Mouse (Mus musculus): ENCODE data around the gene Tspan31. TPM values are rescaled to one million over a fixed set of nuclear protein-coding genes. Genes with fewer than 3 reads are reported as not detected.

Tspan31 gene
- total RNA-seq (2022), result 10 to 100 TPM; 60.9 to 63.2 (median 62.1) TPM

DNA sequence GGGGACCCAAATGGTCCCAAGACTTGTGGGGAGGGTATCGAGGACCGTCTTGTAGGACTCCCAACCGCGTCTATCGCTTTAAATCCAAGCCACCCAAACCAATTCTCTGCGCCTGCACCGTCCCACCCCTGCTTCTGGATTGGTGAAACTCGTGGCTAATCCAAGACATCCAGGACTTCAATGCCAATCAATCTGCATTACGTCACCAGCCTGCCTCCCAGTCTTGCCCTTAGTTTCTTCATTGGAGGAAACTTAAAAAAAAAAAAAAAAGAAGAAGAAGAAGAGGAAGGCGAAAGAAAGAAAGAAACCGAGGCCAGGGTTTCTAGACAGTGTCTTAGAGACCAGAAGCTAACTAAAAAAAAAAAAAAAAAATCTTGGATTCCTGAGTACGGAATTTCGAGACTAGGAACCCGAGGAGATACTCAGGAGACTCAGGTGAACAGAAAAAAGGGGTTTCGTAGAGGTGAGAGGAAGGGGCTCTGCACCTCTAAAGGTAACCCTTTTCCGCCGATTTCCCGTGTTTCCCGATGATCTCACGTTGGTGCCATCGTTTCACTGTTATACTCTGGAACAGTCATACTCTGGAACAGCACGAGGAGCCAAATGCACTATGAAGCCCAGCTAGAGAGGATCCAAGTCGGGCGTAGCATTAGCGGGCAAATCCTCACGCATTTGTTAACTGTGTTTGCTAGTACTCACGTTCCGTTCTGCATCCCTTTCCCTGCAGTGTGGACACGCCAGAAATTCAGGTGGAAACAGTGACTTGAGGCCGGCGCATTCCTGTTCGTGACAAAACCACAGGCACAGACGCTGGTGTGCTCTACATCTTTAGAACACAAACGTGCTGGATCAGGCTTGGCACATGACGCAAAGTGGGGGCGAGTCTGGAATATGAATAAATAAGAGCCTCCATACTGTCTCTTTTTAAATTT is at the start of gene Tspan31:
Tspan31 (minus strand) TSS at position 75 of the 932 bp plus-strand sequence.
- peak; percentile 84 to 95 for DNase-seq (ENCODE audit: low spot score in 2 of 2)

DNA sequence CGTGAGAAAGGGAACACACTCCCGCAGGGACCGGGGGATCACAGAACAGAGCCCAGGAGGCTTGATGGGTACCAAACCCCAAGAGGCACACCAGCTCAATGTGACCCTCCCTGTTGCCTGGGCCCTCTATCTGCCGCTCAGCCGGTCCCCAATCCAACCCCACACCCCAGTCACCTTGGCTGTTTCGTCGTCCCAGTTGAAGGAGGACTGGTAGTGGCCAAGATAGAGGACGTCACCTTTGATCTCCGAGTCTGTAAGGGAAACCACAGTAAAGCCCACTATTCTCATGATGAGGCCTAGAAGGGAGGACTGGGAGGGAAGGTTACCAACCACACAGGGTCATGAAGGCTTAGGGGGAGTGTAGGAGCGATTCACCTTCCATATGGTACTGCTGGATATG is 49.2 kb upstream of the Tspan31 start:
- no peak for DNase-seq (ENCODE audit: low spot score in 2 of 2)

DNA sequence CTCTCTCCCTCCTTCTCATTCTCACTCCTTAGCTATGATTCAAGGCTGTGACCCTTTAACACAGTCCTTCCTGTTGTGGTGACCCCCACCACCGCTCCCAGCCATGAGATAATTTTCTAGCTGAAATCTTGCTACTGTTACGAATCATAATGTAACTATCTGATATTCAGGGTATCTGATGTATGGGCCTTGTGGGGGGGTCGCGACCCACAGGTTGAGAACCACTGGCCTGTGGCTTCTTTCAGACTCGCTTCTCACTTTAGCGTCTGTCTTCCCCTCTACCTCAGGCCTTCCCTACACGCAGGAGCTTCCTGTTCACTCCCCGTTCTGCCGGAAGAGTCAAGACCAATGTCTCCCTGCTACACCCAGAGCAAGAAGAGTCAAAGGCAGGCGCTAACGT is 48.4 kb upstream of the Tspan31 start:
- DNase-seq (ENCODE audit: low spot score in 2 of 2), result no peak

DNA sequence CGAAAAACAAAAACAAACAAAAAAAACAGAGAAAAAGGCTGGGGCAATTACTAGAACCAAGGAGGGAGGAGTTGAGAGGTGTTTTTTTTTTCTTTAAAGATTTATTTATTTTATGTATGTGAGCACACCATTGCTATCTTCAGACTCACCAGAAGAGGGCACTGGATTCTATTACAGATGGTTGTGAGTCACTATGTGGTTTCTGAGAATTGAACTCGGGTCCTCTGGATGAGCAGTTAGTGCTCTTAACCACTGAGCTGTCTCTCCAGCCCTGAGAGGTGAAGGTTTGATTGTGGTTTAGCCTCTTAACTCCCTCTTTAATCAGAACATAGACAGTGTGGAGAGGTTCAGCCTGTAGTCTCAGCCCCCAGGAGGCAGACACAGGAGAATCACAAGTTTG is 45.0 kb upstream of the Tspan31 start:
- DNase-seq (ENCODE audit: low spot score in 2 of 2), result no peak

DNA sequence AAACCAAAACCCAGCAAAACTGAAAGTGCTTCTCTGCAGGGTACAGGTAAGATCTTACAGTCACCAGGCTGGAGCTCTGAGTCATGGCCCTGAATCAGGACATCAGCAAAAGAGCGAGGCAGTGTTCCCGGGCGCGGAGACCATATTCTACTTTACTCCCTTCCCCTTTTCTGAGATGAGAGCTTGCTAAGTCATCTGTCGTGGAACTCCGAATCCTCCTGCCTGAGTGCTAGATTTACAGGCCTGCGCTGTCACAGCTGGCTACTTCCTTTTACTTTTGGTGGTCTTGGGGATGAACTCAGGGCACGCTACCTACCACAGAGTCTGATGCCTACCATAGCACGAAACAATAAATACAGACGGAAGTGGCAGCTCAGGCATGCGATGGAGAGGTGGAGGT is 44.3 kb upstream of the Tspan31 start:
- no peak for DNase-seq (ENCODE audit: low spot score in 2 of 2)

DNA sequence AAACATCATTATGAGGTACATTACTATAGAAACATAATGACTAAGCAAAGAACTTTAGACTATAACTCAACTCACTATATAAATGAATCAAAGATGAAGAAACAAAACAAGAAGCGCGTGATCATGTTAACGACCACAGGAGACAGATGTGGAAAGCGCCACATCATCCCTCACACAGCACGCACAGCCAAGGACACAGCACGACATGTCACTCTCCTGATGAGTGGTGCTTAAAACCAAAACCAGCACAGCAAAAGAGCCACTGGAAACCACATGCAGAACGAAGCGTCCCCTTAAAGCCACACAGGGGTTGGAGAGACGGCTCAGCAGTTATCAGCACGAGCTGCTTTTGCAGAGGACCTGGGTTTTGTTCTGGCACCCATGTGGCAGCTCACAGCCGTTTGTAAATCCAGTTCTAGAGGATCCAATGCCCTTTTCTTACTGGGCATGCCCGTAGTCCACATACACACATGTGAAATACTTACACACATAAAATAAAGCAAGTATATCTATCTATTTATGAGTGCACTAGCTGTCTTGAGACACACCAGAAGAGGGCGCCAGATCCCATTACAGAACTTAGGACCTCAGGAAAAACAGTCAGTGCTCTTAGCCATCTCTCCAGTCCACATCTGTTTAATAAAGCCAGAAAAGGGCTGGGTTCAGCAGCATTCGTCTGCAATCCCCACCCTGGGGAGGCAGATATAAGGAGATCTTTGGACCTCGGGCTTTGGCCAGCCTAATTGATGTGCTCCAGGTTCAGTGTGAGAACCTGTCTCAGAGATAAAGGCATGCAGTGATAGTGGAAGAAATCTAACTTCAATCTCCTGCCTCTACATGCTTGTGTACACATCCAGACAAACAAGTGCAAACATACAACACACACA is 41.2 kb upstream of the Tspan31 start:
- DNase-seq (ENCODE audit: low spot score in 2 of 2), result no peak

DNA sequence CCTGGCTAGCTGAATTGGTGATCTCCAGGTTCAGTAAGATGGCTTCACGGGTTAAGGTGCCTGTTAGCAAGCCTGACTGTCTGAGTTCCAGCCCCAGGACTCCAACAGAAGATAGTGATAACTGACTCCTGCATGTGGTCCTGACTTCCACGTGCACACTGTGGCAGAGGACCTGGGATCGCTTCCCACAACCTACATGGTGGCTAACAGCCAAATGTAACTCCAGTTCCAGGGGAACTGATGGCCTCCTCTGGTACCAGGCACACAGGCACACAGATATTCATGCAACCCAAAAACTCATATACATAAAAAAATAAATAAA is 38.2 kb upstream of the Tspan31 start:
- DNase-seq (ENCODE audit: low spot score in 2 of 2), result no peak

DNA sequence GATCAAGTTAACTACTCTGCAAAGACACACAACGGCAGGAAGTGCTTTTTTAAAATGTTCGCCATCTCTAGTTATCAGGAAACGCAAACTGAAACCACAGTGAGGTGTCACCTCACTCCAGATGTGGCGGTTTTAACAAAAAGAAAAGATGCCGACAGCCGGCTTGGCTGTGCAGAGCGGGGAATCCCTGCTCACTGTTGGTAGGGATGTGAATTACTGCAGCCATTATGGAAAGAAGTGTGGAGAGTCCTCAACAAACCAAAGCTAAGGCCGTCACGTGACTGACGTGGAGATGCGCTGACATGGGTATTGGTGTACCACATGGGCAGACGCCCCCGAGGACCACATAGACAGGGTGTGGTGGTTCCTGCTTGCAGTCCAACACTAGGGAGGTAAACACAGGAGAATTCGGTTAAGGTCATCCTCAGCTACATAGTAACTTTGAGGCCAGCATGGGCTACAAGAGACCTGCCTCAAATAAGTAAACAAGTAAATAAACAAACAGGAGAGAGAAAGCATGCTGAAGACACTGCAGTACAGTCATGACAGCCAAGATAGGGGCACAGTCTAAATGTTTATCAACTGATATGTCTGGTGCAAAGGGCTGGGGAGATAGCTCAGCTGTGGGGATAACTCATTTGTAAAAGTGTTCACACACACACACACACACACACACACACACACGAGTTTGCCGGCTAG is 37.6 kb upstream of the Tspan31 start:
- no peak for DNase-seq (ENCODE audit: low spot score in 2 of 2)

DNA sequence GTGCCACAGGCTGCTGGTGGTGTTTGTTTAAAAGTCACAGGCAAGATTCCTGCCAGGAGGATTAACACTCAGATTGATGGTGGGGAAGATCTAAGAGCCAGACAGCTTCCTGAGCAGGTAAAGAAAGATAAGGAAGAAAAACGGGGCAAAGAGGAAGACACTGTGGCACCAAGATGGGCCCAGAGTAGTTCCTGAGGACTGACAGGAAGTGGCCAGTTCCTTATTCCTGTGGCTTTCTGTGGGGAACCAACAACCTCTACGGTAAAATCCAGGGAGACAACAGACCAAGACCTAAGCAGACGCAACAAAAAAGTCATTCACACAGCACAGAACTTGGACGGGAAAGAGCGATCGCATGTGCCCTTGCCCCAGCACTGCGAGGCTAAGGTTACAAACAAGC is 33.6 kb upstream of the Tspan31 start:
- no peak for DNase-seq (ENCODE audit: low spot score in 2 of 2)

DNA sequence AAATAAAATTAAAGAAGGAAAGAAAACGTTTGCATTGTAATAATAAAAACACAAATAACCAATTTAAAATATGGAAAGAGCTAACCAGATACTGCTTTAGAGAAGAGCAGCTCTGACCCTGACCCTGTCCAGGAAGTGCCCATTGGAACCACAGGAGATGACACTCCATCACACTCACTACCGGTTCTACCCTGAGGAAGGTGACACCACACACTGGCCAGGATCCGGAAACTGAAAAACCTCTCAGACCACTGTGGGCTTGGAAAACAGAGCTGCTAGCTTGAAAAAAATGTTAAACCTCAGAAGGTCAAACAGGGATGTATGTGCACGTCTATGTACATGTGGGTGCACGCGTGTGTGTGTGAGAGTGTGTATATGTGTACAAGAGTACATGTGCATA is 31.1 kb upstream of the Tspan31 start:
- no peak for DNase-seq (ENCODE audit: low spot score in 2 of 2)

DNA sequence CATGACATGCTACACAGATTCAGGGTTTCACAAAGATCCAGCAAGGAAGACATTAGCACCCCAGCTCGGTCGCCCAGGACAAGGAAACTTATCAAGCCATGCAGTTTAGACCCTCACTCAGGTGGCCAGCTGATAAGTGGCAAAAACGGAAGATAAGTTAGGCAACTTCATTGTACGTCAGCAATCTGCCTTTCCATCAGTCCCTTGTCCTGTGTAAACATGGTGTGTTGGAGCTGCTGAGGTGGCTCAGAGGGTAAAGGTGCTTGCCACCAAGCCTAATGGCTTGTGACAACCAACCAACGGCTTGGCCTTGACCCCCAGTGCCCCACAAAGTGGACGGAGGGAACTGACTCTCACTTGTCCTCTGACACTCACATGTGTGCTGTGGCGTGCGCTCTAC is 30.4 kb upstream of the Tspan31 start:
- DNase-seq (ENCODE audit: low spot score in 2 of 2), result no peak

DNA sequence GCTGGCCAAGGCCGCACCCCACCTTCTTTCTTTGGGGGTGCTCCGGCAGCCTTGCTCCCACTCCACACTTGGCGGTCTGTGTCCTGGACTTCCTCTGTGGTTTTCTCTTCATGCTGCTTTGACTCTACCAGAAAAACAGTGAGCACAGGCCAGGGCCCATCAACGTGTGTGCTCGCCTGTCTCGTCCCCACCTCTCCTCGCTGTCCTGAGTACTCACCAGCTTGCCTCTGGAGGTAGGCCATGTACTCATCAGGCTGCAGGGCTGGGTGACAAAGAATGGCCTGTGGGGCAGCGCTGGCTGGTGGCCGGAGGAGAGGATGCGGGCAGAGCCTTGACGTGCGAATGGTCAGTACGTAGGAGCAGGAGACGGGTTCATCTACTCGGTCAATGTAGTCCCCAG is 29.8 kb upstream of the Tspan31 start:
- DNase-seq (ENCODE audit: low spot score in 2 of 2), result no peak

DNA sequence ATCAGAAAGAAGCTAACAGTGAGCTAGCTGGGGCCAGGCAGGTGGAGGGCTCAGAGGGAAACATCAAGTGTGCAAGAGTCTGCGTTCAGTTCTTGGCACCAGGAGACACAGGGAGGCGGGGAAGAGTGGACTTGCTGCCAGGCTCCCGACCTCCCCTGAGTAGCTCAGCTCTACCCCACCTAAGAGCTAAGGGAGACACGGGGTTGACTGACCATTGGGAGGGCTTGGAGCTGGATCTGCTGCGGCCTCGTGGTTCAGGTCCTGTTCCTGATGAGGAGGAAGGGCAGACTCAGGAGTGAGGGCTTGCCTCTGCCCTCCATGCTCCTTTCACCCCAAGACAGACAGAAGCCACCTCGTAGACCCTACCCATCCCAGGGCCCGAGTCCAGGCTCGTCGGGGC is 29.1 kb upstream of the Tspan31 start:
- no peak for DNase-seq (ENCODE audit: low spot score in 2 of 2)

DNA sequence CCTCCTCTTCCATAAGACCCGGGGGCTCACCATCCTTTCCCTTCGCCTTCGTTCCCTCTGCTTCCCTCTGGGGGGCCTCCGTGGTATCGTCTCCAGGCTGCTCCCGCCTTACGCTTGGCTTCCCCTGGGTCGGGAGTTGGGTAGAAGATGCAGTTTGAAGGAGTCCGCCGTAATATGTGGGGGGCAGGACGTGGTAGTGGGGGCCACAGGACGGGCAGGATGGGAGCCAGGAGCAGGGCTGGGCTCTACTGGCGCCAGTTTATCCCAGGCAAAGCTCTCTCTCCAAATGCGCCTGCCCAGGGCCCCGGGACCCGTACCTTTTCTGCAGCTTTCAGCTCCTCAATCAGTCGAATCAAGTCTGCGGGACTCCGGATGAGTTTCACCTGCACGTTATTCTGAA is 28.4 kb upstream of the Tspan31 start:
- no peak for DNase-seq (ENCODE audit: low spot score in 2 of 2)

DNA sequence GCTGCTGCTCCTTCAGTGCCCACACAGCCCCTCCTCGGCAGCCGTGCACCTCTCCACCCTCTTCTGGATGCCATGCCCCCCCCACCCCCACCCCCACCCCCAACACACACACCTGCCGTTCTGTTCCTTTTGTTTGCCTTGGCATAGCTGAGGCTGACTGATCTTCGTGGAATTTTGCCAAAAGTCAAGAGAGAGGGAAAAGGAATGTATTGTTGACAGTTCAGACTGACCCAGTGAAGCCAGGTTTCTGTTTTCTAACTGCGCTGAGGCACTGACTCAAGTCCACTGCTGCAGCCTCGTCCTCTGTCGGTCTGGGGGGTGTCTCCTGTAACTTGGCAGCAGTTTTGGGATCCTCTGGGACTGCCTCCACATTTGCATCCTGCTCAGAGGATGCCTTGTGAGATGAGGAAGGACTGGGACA is 24.3 kb upstream of the Tspan31 start:
- DNase-seq (ENCODE audit: low spot score in 2 of 2), result peak in 1 of 2 experiments; percentile 42

DNA sequence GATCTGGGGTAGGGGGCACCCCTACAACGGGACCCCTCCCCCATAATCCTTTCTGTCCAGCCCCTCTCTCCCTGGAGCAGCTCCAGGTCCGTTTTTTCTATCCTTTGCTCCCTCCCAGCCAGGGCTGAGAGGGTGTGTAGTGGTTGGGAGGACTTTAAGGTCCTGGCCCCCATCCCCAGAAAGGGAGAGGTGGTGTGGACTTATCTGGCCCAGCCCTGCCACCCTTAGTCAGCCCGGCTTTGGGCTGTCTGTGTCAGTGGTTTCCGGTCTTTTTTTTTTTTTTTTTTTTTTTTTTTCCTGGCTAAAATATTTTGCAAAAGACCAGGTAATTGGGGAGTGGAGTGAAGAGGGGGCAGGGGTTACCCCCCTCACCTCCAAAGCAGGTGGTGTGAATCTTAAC is 22.7 kb upstream of the Tspan31 start:
- DNase-seq (ENCODE audit: low spot score in 2 of 2), result no peak

DNA sequence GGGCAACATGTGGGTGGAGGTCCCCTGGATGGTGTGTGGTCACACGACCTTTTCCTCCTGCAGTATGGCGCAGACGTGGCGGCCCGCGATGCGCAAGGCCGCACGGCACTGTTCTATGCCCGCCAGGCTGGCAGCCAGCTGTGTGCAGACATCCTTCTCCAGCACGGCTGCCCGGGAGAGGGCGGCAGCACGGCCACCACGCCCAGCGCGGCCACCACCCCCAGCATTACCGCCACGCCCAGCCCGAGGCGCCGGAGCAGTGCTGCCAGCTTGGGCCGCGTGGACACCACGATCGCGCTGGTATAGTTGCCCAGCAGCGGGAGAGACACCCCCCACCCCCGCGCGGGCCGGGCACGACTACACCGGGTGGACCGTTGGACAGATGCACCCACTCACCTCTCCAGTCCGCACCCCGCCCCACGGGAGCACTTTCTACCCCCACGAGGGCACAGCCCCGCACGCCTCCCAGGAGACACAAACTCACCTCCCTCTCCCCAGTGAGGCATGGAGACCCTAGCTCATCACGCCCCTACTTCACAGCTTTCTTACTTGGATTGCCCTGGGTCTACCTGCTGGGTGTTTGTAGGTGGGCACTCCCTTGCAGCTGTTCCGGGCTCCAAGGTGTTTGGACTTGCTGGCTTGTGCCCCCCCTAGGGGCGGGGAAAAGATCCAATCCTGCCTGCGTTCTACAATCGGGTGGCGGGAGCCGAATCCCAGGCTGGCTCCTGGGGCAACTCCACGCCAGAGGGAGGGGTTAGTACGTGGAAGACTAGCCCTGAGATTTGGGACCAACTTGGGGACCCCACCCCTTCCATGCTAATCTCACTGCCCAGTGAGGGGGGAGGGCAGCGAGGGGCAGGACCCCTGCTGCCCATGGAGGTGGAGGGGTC is 21.7 kb upstream of the Tspan31 start:
- DNase-seq (ENCODE audit: low spot score in 2 of 2), result no peak

DNA sequence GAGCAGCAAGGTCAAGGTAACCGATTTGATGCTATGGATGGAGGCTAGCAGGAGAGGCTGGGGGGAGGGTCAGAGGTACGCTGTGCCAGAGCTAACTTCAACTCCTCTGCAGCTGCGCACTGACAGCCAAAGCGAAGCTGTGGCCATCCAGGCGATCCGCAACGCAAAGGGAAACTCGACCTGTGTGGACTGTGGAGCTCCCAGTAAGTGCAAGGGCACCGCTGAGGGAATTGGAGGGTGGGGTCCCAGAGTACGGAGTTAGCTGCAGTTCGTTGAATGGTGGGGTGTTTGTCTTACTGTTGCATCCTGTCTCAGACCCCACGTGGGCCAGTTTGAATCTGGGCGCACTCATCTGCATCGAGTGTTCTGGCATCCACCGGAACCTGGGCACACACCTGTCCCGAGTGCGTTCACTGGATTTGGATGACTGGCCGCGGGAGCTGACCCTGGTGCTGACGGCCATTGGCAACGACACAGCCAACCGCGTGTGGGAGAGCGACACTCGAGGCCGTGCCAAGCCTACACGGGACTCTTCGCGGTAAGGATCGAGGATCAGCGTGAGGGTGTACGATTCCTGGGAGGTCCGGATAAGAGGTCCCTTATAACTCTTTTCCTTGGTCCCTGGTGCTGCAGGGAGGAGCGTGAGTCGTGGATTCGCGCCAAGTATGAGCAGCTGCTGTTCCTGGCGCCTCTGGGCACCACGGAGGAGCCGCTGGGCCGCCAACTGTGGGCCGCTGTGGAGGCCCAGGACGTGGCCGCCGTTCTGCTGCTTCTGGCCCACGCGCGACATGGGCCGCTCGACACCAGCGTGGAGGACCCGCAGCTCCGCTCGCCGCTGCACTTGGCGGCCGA is 20.7 kb upstream of the Tspan31 start:
- no peak for DNase-seq (ENCODE audit: low spot score in 2 of 2)

DNA sequence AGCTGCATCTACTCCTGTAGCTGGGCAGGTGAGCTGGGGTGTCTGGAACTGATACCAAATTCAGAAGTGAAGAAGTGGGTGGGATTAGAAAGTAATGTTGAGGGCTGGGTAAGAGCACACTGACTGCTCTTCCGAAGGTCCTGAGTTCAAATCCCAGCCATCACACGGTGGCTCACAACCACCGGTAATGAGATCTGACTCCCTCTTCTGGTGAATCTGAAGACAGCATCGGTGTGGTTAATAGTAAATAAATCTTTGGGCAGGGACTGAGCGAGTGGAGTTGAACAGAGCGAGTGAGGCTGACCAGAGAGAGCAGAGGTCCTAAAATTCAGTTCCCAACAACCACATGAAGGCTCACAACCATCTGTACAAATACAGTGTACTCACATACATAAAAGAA is 15.6 kb upstream of the Tspan31 start:
- DNase-seq (ENCODE audit: low spot score in 2 of 2), result no peak

DNA sequence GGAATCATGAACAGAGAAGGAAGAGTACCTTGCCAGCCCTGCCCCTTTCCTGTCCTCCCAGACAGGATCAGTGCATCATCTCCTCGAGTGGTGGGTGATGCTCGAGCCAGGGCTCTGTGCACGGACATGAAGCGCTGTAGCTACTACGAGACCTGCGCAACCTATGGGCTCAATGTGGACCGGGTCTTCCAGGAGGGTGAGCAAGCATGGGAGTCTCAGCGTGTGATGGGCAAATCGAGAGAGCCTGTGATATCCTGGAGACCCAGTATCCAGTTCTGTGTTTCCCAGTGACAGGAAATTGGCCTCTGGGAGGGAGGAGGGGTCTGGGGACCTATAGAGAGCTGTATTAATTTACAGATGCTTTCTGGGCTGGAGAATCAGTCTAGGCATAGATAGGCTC is 15.0 kb upstream of the Tspan31 start:
- DNase-seq (ENCODE audit: low spot score in 2 of 2), result no peak
